15 mouse cellular contexts compared by ENCODE assay signal in the genomic region with DNA sequence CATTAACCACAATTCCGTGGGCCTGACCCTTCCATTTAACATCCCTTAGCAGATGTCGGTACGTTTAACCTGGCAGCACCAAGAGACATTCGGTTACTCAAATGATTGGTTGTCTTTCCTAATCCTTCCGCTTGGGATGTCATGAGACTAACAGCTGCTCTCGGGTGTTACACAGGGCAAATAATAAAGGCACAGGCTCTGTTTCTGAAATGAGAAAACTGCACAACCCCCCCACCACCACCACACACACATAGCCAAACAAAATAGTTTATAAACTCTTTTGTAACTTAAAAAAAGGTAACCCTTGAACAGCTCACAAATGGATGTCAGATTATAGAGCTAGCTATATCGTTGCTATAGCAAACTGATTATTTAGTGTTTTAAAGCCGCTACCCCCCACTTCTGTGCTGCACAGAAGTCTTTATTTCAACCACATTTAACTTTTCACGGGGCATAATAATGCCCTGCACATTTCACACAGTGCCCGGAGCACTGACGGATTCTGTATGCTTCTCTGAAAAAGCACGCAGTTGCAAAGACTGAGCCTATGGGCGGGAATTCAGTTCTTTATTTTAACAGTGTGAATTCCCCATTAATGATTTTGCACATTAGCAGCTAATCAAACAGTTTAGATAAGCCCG.
DNase-seq lines count a peak whose midpoint lies in the region; ATAC-seq lines count a peak whose summit lies in the region.
"Had no signal": no experiment of that assay in that cellular context is flagged by ENCODE, and none has a peak within 500 bp of the region (broad histone marks: within the 10 kb centered on the region; RNA-seq: fewer than 3 reads in every experiment).

No protein-coding gene starts in this region.

- whole genome bisulfite sequencing in embryonic facial prominence, embryonic 14.5 days: 66% methylated on average over 14 of the region's 14 CpGs
- WGBS in forebrain, embryonic 16.5 days: 7% methylated on average over 14 of the region's 14 CpGs
- WGBS in neural tube, embryonic 13.5 days: 16% methylated on average over 14 of the region's 14 CpGs
- 75% methylated on average over 14 of the region's 14 CpGs for WGBS in intestine, embryonic 15.5 days

- no peak overlapping the region for H3K4me2 ChIP-seq in embryonic facial prominence, embryonic 14.5 days (ENCODE audit: low read depth, low read length)
- peak overlapping the region; percentile 32 for H3K4me2 ChIP-seq in forebrain, embryonic 16.5 days (ENCODE audit: low read length)
- peak overlapping the region; percentile 9 for H3K4me2 ChIP-seq in neural tube, embryonic 13.5 days
- no peak overlapping the region for H3K4me2 ChIP-seq in intestine, embryonic 15.5 days (replicated peaks)
- H3K4me2 ChIP-seq: liver, embryonic 11.5 days had no signal

- H3K36me3 ChIP-seq in embryonic facial prominence, embryonic 14.5 days (ENCODE audit: control insufficient read depth, insufficient read depth, low read length): no peaks in the 10 kb centered on the region
- peaks cover 2% of the 10 kb centered on the region; the same call in 1 of the 2 replicates for H3K36me3 ChIP-seq in forebrain, embryonic 16.5 days (ENCODE audit: control insufficient read depth, insufficient read depth)
- no peaks in the 10 kb centered on the region for H3K36me3 ChIP-seq in neural tube, embryonic 13.5 days
- no peaks in the 10 kb centered on the region for H3K36me3 ChIP-seq in intestine, embryonic 15.5 days

- no peaks in the 10 kb centered on the region for H3K27me3 ChIP-seq in embryonic facial prominence, embryonic 14.5 days (replicated peaks; ENCODE audit: control insufficient read depth, insufficient read depth, low read length)
- no peaks in the 10 kb centered on the region for H3K27me3 ChIP-seq in forebrain, embryonic 16.5 days (replicated peaks; ENCODE audit: control insufficient read depth, insufficient read depth, low read length)
- H3K27me3 ChIP-seq in neural tube, embryonic 13.5 days: no peaks in the 10 kb centered on the region
- H3K27me3 ChIP-seq in intestine, embryonic 15.5 days (replicated peaks): no peaks in the 10 kb centered on the region

- H3K9me3 ChIP-seq in embryonic facial prominence, embryonic 14.5 days (ENCODE audit: control insufficient read depth, low read length): no peaks in the 10 kb centered on the region
- no peaks in the 10 kb centered on the region for H3K9me3 ChIP-seq in forebrain, embryonic 16.5 days (ENCODE audit: control insufficient read depth, low read length)
- H3K9me3 ChIP-seq in neural tube, embryonic 13.5 days: no peaks in the 10 kb centered on the region
- H3K9me3 ChIP-seq in intestine, embryonic 15.5 days: no peaks in the 10 kb centered on the region
- H3K9me3 ChIP-seq: heart, embryonic 10.5 days had no signal

- no peak overlapping the region for H3K4me3 ChIP-seq in embryonic facial prominence, embryonic 14.5 days (ENCODE audit: low read depth, low read length)
- H3K4me3 ChIP-seq in forebrain, embryonic 16.5 days (replicated peaks; ENCODE audit: low read length): no peak overlapping the region
- H3K4me3 ChIP-seq in neural tube, embryonic 13.5 days: no peak overlapping the region
- H3K4me3 ChIP-seq in intestine, embryonic 15.5 days (replicated peaks): no peak overlapping the region
- H3K4me3 ChIP-seq: erythroblast, embryonic 14.5 days; gastrocnemius, adult 2 months; heart, embryonic 10.5 days had no signal

- H3K27ac ChIP-seq in embryonic facial prominence, embryonic 14.5 days (replicated peaks; ENCODE audit: low read depth, low read length): no peak overlapping the region
- H3K27ac ChIP-seq in forebrain, embryonic 16.5 days (ENCODE audit: low read length): peak overlapping the region; percentile 63
- H3K27ac ChIP-seq in neural tube, embryonic 13.5 days (replicated peaks): no peak overlapping the region
- no peak overlapping the region for H3K27ac ChIP-seq in intestine, embryonic 15.5 days
- H3K27ac ChIP-seq: gastrocnemius, adult 2 months; heart, embryonic 10.5 days had no signal

- peak; percentile 48 for DNase-seq in embryonic facial prominence, embryonic 14.5 days (ENCODE audit: low spot score)
- DNase-seq in mesoderm, embryonic 11.5 days (ENCODE audit: low read depth, low spot score): peak; percentile 52
- no peak for DNase-seq in layer of hippocampus, postnatal 14 days (ENCODE audit: low spot score in 2 of 2)
- no peak for DNase-seq in spleen, adult 18-20 months
- DNase-seq: adrenal gland, postnatal 10 days; gastrocnemius, adult 2 months; right cerebral cortex, postnatal 14 days had no signal

- no peak for ATAC-seq in embryonic facial prominence, embryonic 14.5 days (ENCODE audit: low read depth)
- ATAC-seq in forebrain, embryonic 16.5 days: peak; percentile 91
- ATAC-seq in neural tube, embryonic 13.5 days (ENCODE audit: low read depth): peak; percentile 75
- ATAC-seq in erythroid progenitor cell, adult 5-6 weeks (replicated peaks; ENCODE audit: low FRiP score, poor library complexity, severe bottlenecking): no peak
- no peak for ATAC-seq in intestine, embryonic 15.5 days
- ATAC-seq: lung, postnatal 0 days had no signal

- no peak overlapping the region for H3K9ac ChIP-seq in embryonic facial prominence, embryonic 14.5 days (ENCODE audit: low read depth, low read length)
- H3K9ac ChIP-seq in forebrain, embryonic 16.5 days (replicated peaks; ENCODE audit: low read depth, low read length): 0 out of 2 replicates have a peak overlapping the region, but pooled peaks have one; percentile 13
- no peak overlapping the region for H3K9ac ChIP-seq in neural tube, embryonic 13.5 days
- H3K9ac ChIP-seq in intestine, embryonic 15.5 days: no peak overlapping the region

- no peaks in the 10 kb centered on the region for H3K4me1 ChIP-seq in embryonic facial prominence, embryonic 14.5 days (ENCODE audit: control insufficient read depth, insufficient read depth, low read length)
- peaks cover 22% of the 10 kb centered on the region for H3K4me1 ChIP-seq in forebrain, embryonic 16.5 days (replicated peaks; ENCODE audit: control insufficient read depth, insufficient read depth, low read length)
- peaks cover 19% of the 10 kb centered on the region for H3K4me1 ChIP-seq in neural tube, embryonic 13.5 days (replicated peaks)
- no peaks in the 10 kb centered on the region for H3K4me1 ChIP-seq in intestine, embryonic 15.5 days (replicated peaks)
- H3K4me1 ChIP-seq: heart, embryonic 10.5 days had no signal

Comparison
In these comparisons a context has a peak if more than half of its experiments do, and no peak if none do; other contexts are left out.
1. ATAC-seq: peak in forebrain, embryonic 16.5 days (single experiment) and neural tube, embryonic 13.5 days (single experiment); none in embryonic facial prominence, embryonic 14.5 days (single experiment), erythroid progenitor cell, adult 5-6 weeks (single experiment) and intestine, embryonic 15.5 days (single experiment).
2. DNase-seq: peak in embryonic facial prominence, embryonic 14.5 days (single experiment) and mesoderm, embryonic 11.5 days (single experiment); none in layer of hippocampus, postnatal 14 days (0 of 2) and spleen, adult 18-20 months (0 of 2).
3. H3K4me2 ChIP-seq: peak in forebrain, embryonic 16.5 days (single experiment) and neural tube, embryonic 13.5 days (single experiment); none in embryonic facial prominence, embryonic 14.5 days (single experiment) and intestine, embryonic 15.5 days (single experiment).